In the genomic region with DNA sequence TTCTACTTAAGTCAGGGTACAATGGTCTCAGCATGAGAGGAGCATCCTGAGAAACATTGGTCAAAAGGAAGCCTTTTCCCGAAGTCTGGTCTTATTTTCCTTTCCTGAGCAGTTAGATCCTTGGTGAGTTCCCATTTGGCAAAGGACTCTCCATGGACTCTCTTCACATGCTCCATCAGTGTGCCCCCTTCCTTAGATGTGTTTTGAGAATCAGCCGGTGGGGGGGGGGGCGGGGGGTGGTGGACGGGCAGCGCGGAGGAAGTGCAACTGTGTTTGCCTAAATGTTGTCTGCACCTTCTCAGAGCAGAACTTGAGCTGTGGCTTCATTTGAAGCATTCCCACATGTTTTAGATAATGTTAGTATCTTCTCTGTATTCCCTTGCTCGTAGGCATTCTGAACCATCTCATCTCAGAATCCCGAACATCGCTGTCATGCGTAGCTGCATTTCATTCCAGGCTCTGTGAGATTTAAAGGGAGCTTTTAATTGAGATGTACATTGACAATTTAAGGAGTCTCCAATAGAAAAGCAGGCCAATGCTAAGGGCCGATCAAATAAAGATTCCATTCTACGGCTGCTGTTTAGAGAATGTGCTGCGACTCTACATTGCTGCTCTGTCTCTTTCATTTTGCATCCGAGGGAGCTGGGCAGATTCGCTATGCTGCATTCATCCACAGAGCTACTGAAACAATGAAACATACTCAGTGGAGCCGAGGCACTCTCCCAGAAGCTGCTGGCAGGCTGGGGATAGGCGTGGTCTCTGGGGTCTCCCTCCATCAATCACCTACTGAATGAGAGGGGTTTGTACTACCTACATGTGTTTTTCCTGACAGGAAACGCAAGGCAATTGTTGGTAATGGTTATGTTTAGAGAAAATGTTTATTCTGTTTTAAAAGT, we compare ENCODE assay signal across 10 mouse cellular contexts.
DNase-seq lines count a peak whose midpoint lies in the region; ATAC-seq lines count a peak whose summit lies in the region.
"Had no signal": no experiment of that assay in that cellular context is flagged by ENCODE, and none has a peak within 500 bp of the region (broad histone marks: within the 10 kb centered on the region; RNA-seq: fewer than 3 reads in every experiment).

No protein-coding gene starts in this region.

- no peaks in the 10 kb centered on the region for H3K36me3 ChIP-seq in intestine, embryonic 14.5 days (ENCODE audit: control insufficient read depth, insufficient read depth, low read length)
- H3K36me3 ChIP-seq in intestine, embryonic 15.5 days, result no peaks in the 10 kb centered on the region
- no peaks in the 10 kb centered on the region for H3K36me3 ChIP-seq in midbrain, embryonic 12.5 days
- no peaks in the 10 kb centered on the region for H3K36me3 ChIP-seq in stomach, embryonic 16.5 days (ENCODE audit: control insufficient read depth, insufficient read depth, low read length)
- H3K36me3 ChIP-seq in kidney, embryonic 16.5 days (ENCODE audit: insufficient read depth, low read length), result no peaks in the 10 kb centered on the region
- H3K36me3 ChIP-seq: liver, embryonic 15.5 days had no signal

- no peaks in the 10 kb centered on the region for H3K9me3 ChIP-seq in intestine, embryonic 14.5 days (ENCODE audit: control insufficient read depth, low read length)
- H3K9me3 ChIP-seq in intestine, embryonic 15.5 days, result no peaks in the 10 kb centered on the region
- no peaks in the 10 kb centered on the region for H3K9me3 ChIP-seq in midbrain, embryonic 12.5 days
- no peaks in the 10 kb centered on the region for H3K9me3 ChIP-seq in stomach, embryonic 16.5 days (replicated peaks; ENCODE audit: control insufficient read depth, low read length)
- no peaks in the 10 kb centered on the region for H3K9me3 ChIP-seq in kidney, embryonic 16.5 days (ENCODE audit: low read length)
- H3K9me3 ChIP-seq: liver, embryonic 15.5 days had no signal

- 61% methylated on average over 18 of the region's 18 CpGs for WGBS in intestine, embryonic 14.5 days
- 54% methylated on average over 18 of the region's 18 CpGs for WGBS in intestine, embryonic 15.5 days
- 51% methylated on average over 18 of the region's 18 CpGs for WGBS in midbrain, embryonic 12.5 days
- WGBS in stomach, embryonic 16.5 days, result 49% methylated on average over 18 of the region's 18 CpGs
- WGBS in kidney, embryonic 16.5 days, result 75% methylated on average over 18 of the region's 18 CpGs

- no peak overlapping the region for H3K9ac ChIP-seq in intestine, embryonic 14.5 days (ENCODE audit: low read length)
- H3K9ac ChIP-seq in intestine, embryonic 15.5 days, result no peak overlapping the region
- H3K9ac ChIP-seq in midbrain, embryonic 12.5 days (replicated peaks), result 0 out of 2 replicates have a peak overlapping the region, but pooled peaks have one; percentile 6
- H3K9ac ChIP-seq in stomach, embryonic 16.5 days (ENCODE audit: low read length), result no peak overlapping the region
- no peak overlapping the region for H3K9ac ChIP-seq in kidney, embryonic 16.5 days (replicated peaks; ENCODE audit: low read length)
- H3K9ac ChIP-seq: liver, embryonic 15.5 days had no signal

- H3K4me3 ChIP-seq in intestine, embryonic 14.5 days (ENCODE audit: low read depth, low read length), result no peak overlapping the region
- H3K4me3 ChIP-seq in intestine, embryonic 15.5 days (replicated peaks), result no peak overlapping the region
- peak overlapping the region; percentile 31 for H3K4me3 ChIP-seq in midbrain, embryonic 12.5 days
- no peak overlapping the region for H3K4me3 ChIP-seq in stomach, embryonic 16.5 days (replicated peaks; ENCODE audit: low read length)
- H3K4me3 ChIP-seq in kidney, embryonic 16.5 days (ENCODE audit: low read length), result no peak overlapping the region
- H3K4me3 ChIP-seq: liver, embryonic 15.5 days had no signal

- no peaks in the 10 kb centered on the region for H3K27me3 ChIP-seq in intestine, embryonic 14.5 days (replicated peaks; ENCODE audit: control insufficient read depth, insufficient read depth, low read length)
- no peaks in the 10 kb centered on the region for H3K27me3 ChIP-seq in intestine, embryonic 15.5 days (replicated peaks)
- H3K27me3 ChIP-seq in midbrain, embryonic 12.5 days, result no peaks in the 10 kb centered on the region
- no peaks in the 10 kb centered on the region for H3K27me3 ChIP-seq in stomach, embryonic 16.5 days (ENCODE audit: control insufficient read depth, insufficient read depth, low read length)
- H3K27me3 ChIP-seq in kidney, embryonic 16.5 days (ENCODE audit: insufficient read depth, low read length), result no peaks in the 10 kb centered on the region
- H3K27me3 ChIP-seq: CH12.LX; liver, embryonic 15.5 days had no signal

- no peak for DNase-seq in intestine, embryonic 14.5 days (ENCODE audit: low spot score)
- DNase-seq in layer of hippocampus, adult 8-10 months (ENCODE audit: low spot score in 2 of 2), result peak; percentile 11 to 24
- no peak for DNase-seq in kidney, postnatal 14 days
- DNase-seq in spleen, adult 12 weeks (ENCODE audit: low spot score), result no peak

- no peak overlapping the region for H3K27ac ChIP-seq in intestine, embryonic 14.5 days (ENCODE audit: low read depth)
- H3K27ac ChIP-seq in intestine, embryonic 15.5 days, result no peak overlapping the region
- no peak overlapping the region; the same call in 1 of the 2 replicates for H3K27ac ChIP-seq in midbrain, embryonic 12.5 days (replicated peaks)
- no peak overlapping the region for H3K27ac ChIP-seq in stomach, embryonic 16.5 days (ENCODE audit: low read length)
- no peak overlapping the region for H3K27ac ChIP-seq in kidney, embryonic 16.5 days (ENCODE audit: low read length)
- H3K27ac ChIP-seq: liver, embryonic 15.5 days had no signal

- H3K4me1 ChIP-seq in intestine, embryonic 14.5 days (replicated peaks; ENCODE audit: control insufficient read depth, insufficient read depth, low read length), result no peaks in the 10 kb centered on the region
- H3K4me1 ChIP-seq in intestine, embryonic 15.5 days (replicated peaks), result no peaks in the 10 kb centered on the region
- peaks cover 16% of the 10 kb centered on the region for H3K4me1 ChIP-seq in midbrain, embryonic 12.5 days
- no peaks in the 10 kb centered on the region for H3K4me1 ChIP-seq in stomach, embryonic 16.5 days (ENCODE audit: control insufficient read depth, insufficient read depth, low read length)
- no peaks in the 10 kb centered on the region for H3K4me1 ChIP-seq in kidney, embryonic 16.5 days (ENCODE audit: insufficient read depth, low read length)
- H3K4me1 ChIP-seq: liver, embryonic 15.5 days had no signal

- no peak for ATAC-seq in intestine, embryonic 14.5 days (replicated peaks; ENCODE audit: low FRiP score, low TSS enrichment, low read depth)
- ATAC-seq in intestine, embryonic 15.5 days, result no peak
- ATAC-seq in midbrain, embryonic 12.5 days (ENCODE audit: low FRiP score, low read depth), result peak; percentile 83
- ATAC-seq in stomach, embryonic 16.5 days (ENCODE audit: insufficient read depth, low FRiP score), result no peak
- ATAC-seq in kidney, embryonic 16.5 days (ENCODE audit: low FRiP score, low TSS enrichment), result no peak

- H3K4me2 ChIP-seq in intestine, embryonic 14.5 days (ENCODE audit: low read length), result peak overlapping the region; percentile 20; the same call in 1 of the 2 replicates
- H3K4me2 ChIP-seq in intestine, embryonic 15.5 days (replicated peaks), result no peak overlapping the region; the same call in 1 of the 2 replicates
- peak overlapping the region; percentile 47 for H3K4me2 ChIP-seq in midbrain, embryonic 12.5 days (replicated peaks)
- H3K4me2 ChIP-seq in stomach, embryonic 16.5 days (ENCODE audit: low read depth, low read length), result peak overlapping the region; percentile 17
- H3K4me2 ChIP-seq in kidney, embryonic 16.5 days (replicated peaks; ENCODE audit: low read depth, low read length), result no peak overlapping the region
- H3K4me2 ChIP-seq: liver, embryonic 15.5 days had no signal

Comparison
In these comparisons a context has a peak if more than half of its experiments do, and no peak if none do; other contexts are left out.
1. H3K4me2 ChIP-seq: peak in intestine, embryonic 14.5 days (single experiment), midbrain, embryonic 12.5 days (single experiment) and stomach, embryonic 16.5 days (single experiment); none in intestine, embryonic 15.5 days (single experiment) and kidney, embryonic 16.5 days (single experiment).
2. DNase-seq: peak in layer of hippocampus, adult 8-10 months (2 of 2); none in intestine, embryonic 14.5 days (single experiment), kidney, postnatal 14 days (single experiment) and spleen, adult 12 weeks (single experiment).